Mouse (Mus musculus): ENCODE measurements around the gene Dgki. TPM values are rescaled to one million over a fixed set of nuclear protein-coding genes. Genes with fewer than 3 reads are reported as not detected.

Gene Dgki
- polyA plus RNA-seq, 1 experiment from 2014 or later, result 4.0 TPM

DNA sequence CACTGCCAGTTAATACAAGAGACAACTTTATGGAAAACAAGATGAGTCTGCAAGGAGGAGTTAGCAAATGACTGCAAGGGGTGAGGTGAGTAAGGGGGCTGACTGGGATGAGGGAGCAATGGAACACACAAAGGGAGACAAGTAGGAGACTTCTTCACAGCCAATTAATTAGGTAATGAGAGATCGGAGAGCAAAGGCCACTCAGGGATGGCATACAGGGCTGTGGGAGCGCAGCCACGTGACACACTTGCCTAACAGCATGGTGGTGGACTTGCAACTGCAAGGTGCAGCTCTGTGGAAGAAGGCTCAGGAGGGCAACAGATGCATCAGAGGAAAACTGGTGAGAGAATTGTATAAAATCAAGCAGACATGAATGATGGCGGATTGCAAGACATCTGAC is 339.3 kb downstream of the Dgki start:
- ATAC-seq (ENCODE audit: low FRiP score), result no peak
- Histone ChIP-seq H3K36me3 (replicated peaks) (no peaks in the 10 kb centered on the region), H3K4me2 (no peak overlapping the region), H3K27me3 (no peaks in the 10 kb centered on the region), H3K9ac (no peak overlapping the region), H3K9me3 (no peaks in the 10 kb centered on the region), H3K4me1 (no peaks in the 10 kb centered on the region), H3K4me3 (replicated peaks) (no peak overlapping the region), H3K27ac (no peak overlapping the region)
- WGBS, result 87% methylated on average over 4 of the region's 4 CpGs

- no peak overlapping the region for H3K4me2 ChIP-seq
- H3K9ac ChIP-seq, result no peak overlapping the region
- 84% methylated on average over 4 of the region's 4 CpGs for WGBS
- H3K4me3 ChIP-seq (replicated peaks), result no peak overlapping the region
- no peaks in the 10 kb centered on the region for H3K4me1 ChIP-seq
- H3K36me3 ChIP-seq (replicated peaks), result no peaks in the 10 kb centered on the region
- no peak for ATAC-seq (ENCODE audit: low FRiP score)
- H3K27ac ChIP-seq, result no peak overlapping the region
- no peaks in the 10 kb centered on the region for H3K27me3 ChIP-seq
- H3K9me3 ChIP-seq, result no peaks in the 10 kb centered on the region
Measured at GRCm38 (mm10) chr6:36955293-36955692, 344.7 kb downstream of the Dgki start.

DNA sequence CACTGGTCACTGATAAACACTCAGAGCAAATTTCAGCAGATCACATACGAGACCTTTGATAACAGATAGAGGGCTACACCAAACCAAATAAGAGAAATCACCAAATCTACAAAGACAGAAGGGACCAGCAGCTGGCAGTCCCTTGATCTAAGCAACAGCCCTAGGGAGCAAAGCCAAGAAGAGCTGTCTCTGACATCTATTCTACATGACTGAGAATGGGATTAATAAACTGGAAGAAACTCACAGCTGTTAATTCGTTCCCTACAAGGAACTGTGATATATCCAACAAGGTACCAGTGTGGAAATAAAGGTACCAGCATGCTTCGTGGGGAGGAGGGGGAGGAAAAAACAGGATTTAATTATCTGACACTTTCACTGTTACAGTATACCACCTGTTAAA is 349.3 kb downstream of the Dgki start:
- no peak overlapping the region for H3K4me3 ChIP-seq (replicated peaks)
- no peak for ATAC-seq (ENCODE audit: low FRiP score)
- H3K4me1 ChIP-seq, result no peaks in the 10 kb centered on the region
- no peaks in the 10 kb centered on the region for H3K9me3 ChIP-seq
- no peak overlapping the region for H3K27ac ChIP-seq
- H3K36me3 ChIP-seq (replicated peaks), result no peaks in the 10 kb centered on the region
- no peaks in the 10 kb centered on the region for H3K27me3 ChIP-seq
- H3K9ac ChIP-seq, result no peak overlapping the region
- no peak overlapping the region for H3K4me2 ChIP-seq
- 71% methylated on average over 3 of the region's 3 CpGs for WGBS

DNA sequence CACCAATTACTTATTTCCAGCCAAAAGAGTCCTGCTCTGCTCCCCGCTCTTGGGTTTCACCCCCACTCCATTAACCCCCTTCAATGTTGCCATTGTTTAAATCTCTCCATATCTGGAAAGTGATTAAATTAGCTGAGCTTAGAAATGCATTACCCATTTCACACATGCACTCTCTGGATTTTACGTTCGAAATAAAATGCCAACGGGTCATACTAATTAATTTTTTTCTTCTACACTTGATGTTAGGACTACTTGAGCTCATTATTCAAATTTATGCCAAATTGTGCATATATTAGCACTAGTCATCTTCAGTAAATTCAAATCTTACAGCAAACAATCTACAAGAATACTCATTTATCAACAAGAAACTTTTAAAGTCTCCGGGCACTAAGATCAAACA is 352.1 kb downstream of the Dgki start:
- H3K9me3 ChIP-seq, result no peaks in the 10 kb centered on the region
- no peaks in the 10 kb centered on the region for H3K4me1 ChIP-seq
- no peak overlapping the region for H3K9ac ChIP-seq
- H3K4me3 ChIP-seq (replicated peaks), result no peak overlapping the region
- WGBS, result 85% methylated on average over 5 of the region's 5 CpGs
- no peaks in the 10 kb centered on the region for H3K27me3 ChIP-seq
- ATAC-seq (ENCODE audit: low FRiP score), result no peak
- no peak overlapping the region for H3K4me2 ChIP-seq
- no peaks in the 10 kb centered on the region for H3K36me3 ChIP-seq (replicated peaks)
- no peak overlapping the region for H3K27ac ChIP-seq

DNA sequence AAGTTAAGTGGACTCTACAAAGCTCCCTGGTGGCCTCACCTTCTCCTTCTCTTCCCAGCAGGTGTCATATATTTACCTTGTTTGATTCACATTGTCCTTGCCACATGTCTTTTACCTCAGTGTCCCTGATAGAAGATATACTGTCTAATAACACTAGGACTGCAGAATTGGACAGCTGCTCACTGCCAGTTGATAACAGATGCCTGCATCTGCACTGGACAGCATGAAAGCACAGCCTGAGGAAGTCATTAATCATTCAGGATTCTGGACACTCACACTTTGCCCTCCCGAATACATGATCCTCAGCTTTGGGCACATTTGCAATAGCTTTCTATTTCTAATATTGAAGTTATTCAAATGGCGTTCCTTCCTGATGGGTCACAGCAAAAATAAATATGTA is 362.5 kb downstream of the Dgki start:
- Histone ChIP-seq H3K27me3 (no peaks in the 10 kb centered on the region), H3K27ac (no peak overlapping the region), H3K9me3 (no peaks in the 10 kb centered on the region), H3K9ac (no peak overlapping the region), H3K36me3 (replicated peaks) (no peaks in the 10 kb centered on the region), H3K4me1 (no peaks in the 10 kb centered on the region), H3K4me3 (replicated peaks) (no peak overlapping the region), H3K4me2 (no peak overlapping the region)
- 88% methylated on average over 2 of the region's 2 CpGs for WGBS
- ATAC-seq (ENCODE audit: low FRiP score), result no peak

DNA sequence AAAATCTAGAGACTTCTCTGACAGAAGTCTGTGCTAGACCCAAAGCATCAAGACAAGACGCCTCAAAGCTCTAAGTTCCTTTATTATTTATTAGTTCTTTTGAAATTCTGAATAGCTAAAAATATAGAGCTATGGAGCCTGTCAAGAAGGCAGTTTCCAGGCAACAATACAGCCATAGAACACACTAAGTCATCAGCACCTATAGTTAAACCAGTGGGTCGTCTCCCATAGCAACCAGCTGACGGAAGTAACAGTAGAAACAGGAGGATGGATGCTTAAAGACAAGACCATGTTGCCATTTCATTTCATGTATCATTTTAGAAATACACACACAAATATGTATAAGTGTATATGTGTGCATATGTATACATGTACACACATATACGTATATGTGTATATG is 363.2 kb downstream of the Dgki start:
- no peaks in the 10 kb centered on the region for H3K4me1 ChIP-seq
- no peak overlapping the region for H3K4me2 ChIP-seq
- no peak overlapping the region for H3K4me3 ChIP-seq (replicated peaks)
- 90% methylated on average over 4 of the region's 4 CpGs for WGBS
- no peak overlapping the region for H3K27ac ChIP-seq
- H3K36me3 ChIP-seq (replicated peaks), result no peaks in the 10 kb centered on the region
- no peak for ATAC-seq (ENCODE audit: low FRiP score)
- no peaks in the 10 kb centered on the region for H3K9me3 ChIP-seq
- no peaks in the 10 kb centered on the region for H3K27me3 ChIP-seq
- no peak overlapping the region for H3K9ac ChIP-seq

GRCm38 (mm10) chr6:36931473-36931872 is 368.5 kb downstream of the Dgki start:
- no peak for ATAC-seq (ENCODE audit: low FRiP score)
- Histone ChIP-seq H3K4me2 (no peak overlapping the region), H3K9me3 (no peaks in the 10 kb centered on the region), H3K36me3 (replicated peaks) (no peaks in the 10 kb centered on the region), H3K27me3 (no peaks in the 10 kb centered on the region), H3K9ac (no peak overlapping the region), H3K4me3 (replicated peaks) (no peak overlapping the region), H3K27ac (no peak overlapping the region), H3K4me1 (peaks cover 8% of the 10 kb centered on the region; the same call in 1 of the 2 replicates)
- 73% methylated on average over 4 of the region's 4 CpGs for WGBS

DNA sequence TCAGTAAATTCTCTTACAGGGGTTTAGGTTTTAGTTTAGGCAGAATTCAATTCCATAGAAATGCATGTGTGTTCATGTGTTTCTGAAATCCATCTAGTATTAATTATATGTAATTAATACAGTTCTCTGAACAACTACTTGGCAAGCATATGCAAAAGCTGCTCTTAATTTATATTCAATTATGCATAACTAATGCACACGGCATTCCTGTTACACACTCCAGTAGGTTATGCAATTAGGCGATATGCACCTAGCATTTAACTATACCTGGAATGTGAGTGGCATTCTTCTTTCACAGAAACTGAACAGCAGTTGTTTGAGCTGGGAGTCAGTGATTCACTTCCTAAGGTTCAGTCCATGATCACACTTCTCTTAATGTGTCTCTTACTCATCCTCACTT is 370.2 kb downstream of the Dgki start:
- H3K27ac ChIP-seq, result no peak overlapping the region
- H3K4me3 ChIP-seq (replicated peaks), result no peak overlapping the region
- H3K9ac ChIP-seq, result no peak overlapping the region
- no peaks in the 10 kb centered on the region for H3K9me3 ChIP-seq
- H3K4me2 ChIP-seq, result no peak overlapping the region
- peaks cover 8% of the 10 kb centered on the region; the same call in 1 of the 2 replicates for H3K4me1 ChIP-seq
- no peaks in the 10 kb centered on the region for H3K27me3 ChIP-seq
- no peak for ATAC-seq (ENCODE audit: low FRiP score)
- no peaks in the 10 kb centered on the region for H3K36me3 ChIP-seq (replicated peaks)
- 67% methylated on average over 2 of the region's 2 CpGs for WGBS

GRCm38 (mm10) chr6:36926455-36926854 is 373.5 kb downstream of the Dgki start:
- no peak overlapping the region for H3K4me2 ChIP-seq
- no peak for ATAC-seq (ENCODE audit: low FRiP score)
- no peaks in the 10 kb centered on the region for H3K36me3 ChIP-seq (replicated peaks)
- H3K9ac ChIP-seq, result no peak overlapping the region
- H3K4me3 ChIP-seq (replicated peaks), result no peak overlapping the region
- no peak overlapping the region for H3K27ac ChIP-seq
- no peaks in the 10 kb centered on the region for H3K27me3 ChIP-seq
- H3K9me3 ChIP-seq, result no peaks in the 10 kb centered on the region
- WGBS, result 80% methylated on average over 4 of the region's 4 CpGs
- peaks cover 6% of the 10 kb centered on the region; the same call in 1 of the 2 replicates for H3K4me1 ChIP-seq

- no peak for ATAC-seq (ENCODE audit: low FRiP score)
- Histone ChIP-seq H3K4me3 (replicated peaks) (no peak overlapping the region), H3K4me1 (no peaks in the 10 kb centered on the region), H3K27ac (no peak overlapping the region), H3K4me2 (no peak overlapping the region), H3K9me3 (0 out of 2 replicates have a peak, but pooled peaks cover 4% of the 10 kb centered on the region), H3K27me3 (no peaks in the 10 kb centered on the region), H3K9ac (no peak overlapping the region), H3K36me3 (replicated peaks) (no peaks in the 10 kb centered on the region; the same call in 1 of the 2 replicates)
- WGBS, result 84% methylated on average over 4 of the region's 4 CpGs
Measured at GRCm38 (mm10) chr6:36922006-36922405, 378.0 kb downstream of the Dgki start.

- no peaks in the 10 kb centered on the region for H3K9me3 ChIP-seq
- no peak overlapping the region for H3K27ac ChIP-seq
- H3K4me3 ChIP-seq (replicated peaks), result no peak overlapping the region
- no peaks in the 10 kb centered on the region for H3K4me1 ChIP-seq
- no peak overlapping the region for H3K9ac ChIP-seq
- no peak for ATAC-seq (ENCODE audit: low FRiP score)
- 22% methylated on average over 6 of the region's 6 CpGs for WGBS
- H3K4me2 ChIP-seq, result no peak overlapping the region
- H3K36me3 ChIP-seq (replicated peaks), result no peaks in the 10 kb centered on the region
- no peaks in the 10 kb centered on the region for H3K27me3 ChIP-seq
Measured at GRCm38 (mm10) chr6:36911586-36911985, 388.4 kb downstream of the Dgki start.

- 87% methylated on average over 3 of the region's 3 CpGs for WGBS
- H3K4me3 ChIP-seq (replicated peaks), result no peak overlapping the region
- no peaks in the 10 kb centered on the region for H3K36me3 ChIP-seq (replicated peaks)
- H3K9ac ChIP-seq, result no peak overlapping the region
- peaks cover 9% of the 10 kb centered on the region for H3K4me1 ChIP-seq
- H3K9me3 ChIP-seq, result no peaks in the 10 kb centered on the region
- H3K4me2 ChIP-seq, result no peak overlapping the region
- H3K27me3 ChIP-seq, result no peaks in the 10 kb centered on the region
- H3K27ac ChIP-seq, result no peak overlapping the region
- no peak for ATAC-seq (ENCODE audit: low FRiP score)
Measured at GRCm38 (mm10) chr6:36907191-36907590, 392.8 kb downstream of the Dgki start.

- Histone ChIP-seq H3K27ac (no peak overlapping the region), H3K9ac (no peak overlapping the region), H3K27me3 (no peaks in the 10 kb centered on the region), H3K4me3 (replicated peaks) (no peak overlapping the region), H3K4me1 (peaks cover 9% of the 10 kb centered on the region), H3K36me3 (replicated peaks) (no peaks in the 10 kb centered on the region), H3K9me3 (no peaks in the 10 kb centered on the region), H3K4me2 (no peak overlapping the region)
- WGBS, result 88% methylated on average over 3 of the region's 3 CpGs
- no peak for ATAC-seq (ENCODE audit: low FRiP score)
Measured at GRCm38 (mm10) chr6:36905965-36906364, 394.0 kb downstream of the Dgki start.

GRCm38 (mm10) chr6:36904911-36905310 is 395.1 kb downstream of the Dgki start:
- H3K9me3 ChIP-seq, result no peaks in the 10 kb centered on the region
- no peaks in the 10 kb centered on the region for H3K36me3 ChIP-seq (replicated peaks)
- H3K4me2 ChIP-seq, result no peak overlapping the region
- no peak overlapping the region for H3K9ac ChIP-seq
- no peaks in the 10 kb centered on the region for H3K27me3 ChIP-seq
- ATAC-seq (ENCODE audit: low FRiP score), result no peak
- H3K4me1 ChIP-seq, result peaks cover 9% of the 10 kb centered on the region
- WGBS, result 95% methylated on average over 5 of the region's 5 CpGs
- no peak overlapping the region for H3K4me3 ChIP-seq (replicated peaks)
- H3K27ac ChIP-seq, result no peak overlapping the region
